Mouse (Mus musculus): ENCODE measurements at regions not wholly inside any gene's neighbourhood (a gene's known extent, or its start where the extent isn't known, plus 50 kb on each side); places are given as distances from the start of the nearest gene placed in this dataset.

DNA sequence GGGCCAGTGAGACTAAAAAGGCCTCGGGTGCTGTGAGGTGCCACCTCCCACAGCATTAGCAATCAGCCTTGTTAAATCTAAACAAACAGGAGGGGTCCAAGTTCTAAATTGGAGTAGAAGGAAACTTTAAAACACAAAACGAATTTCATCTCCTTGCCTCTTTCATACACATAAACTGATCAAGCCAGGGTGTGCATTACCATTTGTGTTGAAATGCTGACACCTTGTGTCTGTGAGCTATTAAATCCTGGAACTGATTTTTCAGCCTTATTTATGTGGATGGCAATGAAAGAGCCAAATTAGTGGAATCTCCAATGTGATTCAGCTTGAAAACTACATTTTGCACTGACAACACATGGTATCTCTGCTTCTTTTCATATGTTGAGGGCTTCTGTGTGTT, 114.8 kb downstream of the Pcsk1 start:
- no peak for DNase-seq

DNA sequence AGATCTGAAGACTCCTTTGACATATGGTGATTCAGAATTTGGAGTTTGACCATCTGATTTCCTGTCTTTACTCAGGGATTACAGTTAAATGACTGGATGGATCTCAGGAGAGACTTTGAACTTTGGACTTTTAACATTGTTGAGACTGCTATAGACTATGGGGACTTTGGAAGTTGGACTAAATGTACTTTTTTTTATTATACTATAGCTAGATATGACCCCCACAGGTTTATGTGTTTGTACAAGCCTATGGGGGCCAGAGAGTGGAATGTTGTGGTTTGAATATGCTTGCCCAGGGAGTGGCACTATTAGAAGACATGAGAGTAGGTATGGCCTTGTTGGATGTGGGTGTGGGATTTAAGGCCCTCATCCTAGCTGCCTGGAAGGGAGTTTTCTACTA, 134.3 kb downstream of the Pcsk1 start:
- no peak for DNase-seq

DNA sequence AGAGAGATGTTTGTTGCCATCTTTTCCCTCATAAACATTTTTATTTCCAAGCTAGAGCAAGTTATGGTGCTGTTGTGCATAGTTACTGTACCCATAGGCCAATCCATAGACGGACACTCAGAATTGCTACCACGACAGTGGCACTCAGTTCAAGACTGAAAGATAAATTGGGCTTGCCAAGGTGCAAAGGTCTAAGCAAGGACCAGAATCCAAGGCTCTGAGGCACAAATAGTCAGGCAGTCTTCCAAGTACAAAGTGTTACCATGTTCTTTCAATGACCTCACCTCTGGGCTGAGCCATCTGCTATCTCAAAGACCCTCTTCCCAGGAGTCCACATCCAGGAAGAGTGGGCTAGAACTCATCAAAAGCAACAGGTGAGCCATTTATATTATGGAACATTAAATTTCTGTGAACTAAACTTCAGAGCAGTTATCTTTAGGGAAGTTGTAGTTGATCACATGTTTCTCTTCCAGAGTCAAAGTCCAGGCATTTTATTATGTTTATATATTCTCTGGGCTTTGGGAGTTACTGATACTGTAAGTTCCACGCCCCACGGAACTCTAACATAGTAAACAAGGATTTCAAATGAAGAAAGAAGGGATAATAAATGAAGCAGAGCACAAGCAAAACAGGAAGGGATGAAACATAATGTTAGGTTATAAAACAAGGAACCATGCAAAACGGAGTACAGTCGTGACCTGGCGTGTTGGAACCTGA, 136.1 kb downstream of the Pcsk1 start:
- no peak for DNase-seq

DNA sequence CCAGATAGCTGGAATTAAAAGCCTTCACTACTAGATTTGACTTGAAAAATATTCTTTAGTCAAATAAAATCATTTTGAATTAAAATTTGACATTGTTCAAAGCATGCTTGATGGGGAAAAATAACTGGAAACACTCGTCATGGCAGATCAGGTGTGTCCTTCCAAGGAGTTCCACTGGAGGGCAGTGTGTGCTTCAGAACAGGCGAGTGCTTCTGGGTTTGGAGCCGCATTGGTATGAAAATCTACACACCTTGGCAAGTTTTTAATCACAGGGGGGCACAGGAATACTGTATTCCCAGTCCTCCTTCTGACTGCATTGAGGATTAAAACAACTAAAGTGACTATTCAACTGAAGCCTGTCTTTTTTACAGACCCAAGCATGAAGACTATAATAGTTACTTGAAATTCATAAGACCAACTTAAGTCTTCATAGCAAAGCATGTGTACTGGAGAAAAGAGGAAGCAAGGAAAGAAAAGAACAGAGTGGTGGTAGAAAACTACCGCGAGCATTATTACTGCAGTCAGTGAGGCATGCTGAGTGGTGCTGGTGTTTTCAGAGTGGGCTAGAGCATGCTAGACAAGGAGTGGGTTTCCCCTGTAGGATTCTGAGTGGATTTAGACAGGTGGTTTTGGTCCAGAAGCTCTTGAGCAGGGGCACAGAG, 138.1 kb downstream of the Pcsk1 start:
- DNase-seq = peak; percentile 51

DNA sequence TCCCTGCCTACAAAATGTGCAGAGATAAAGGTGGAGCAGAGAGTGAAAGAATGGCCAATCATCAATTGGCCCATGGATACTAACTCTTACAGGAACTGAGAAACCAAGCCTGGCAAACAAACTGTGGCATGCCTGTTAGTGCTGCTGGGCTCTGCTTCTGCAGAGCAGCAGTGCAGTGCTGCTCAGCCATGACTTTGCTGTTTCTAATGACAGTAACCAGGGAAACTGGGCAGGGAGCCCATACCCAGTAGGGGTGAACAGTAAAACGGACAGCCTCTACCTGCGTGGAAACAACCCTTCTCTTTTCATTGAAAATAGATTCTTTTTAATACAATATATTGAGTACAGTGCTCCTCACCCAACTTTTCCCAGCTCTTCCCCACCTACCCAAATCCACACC, 146.8 kb downstream of the Pcsk1 start:
- no peak for DNase-seq

Measured in gastrocnemius, postnatal 10 days (tissue).